In genomic region chr5:145114606-145115473, GRCm38 (mm10) we compare ENCODE assay signal across 9 mouse cellular contexts. TPM values are rescaled to one million over a fixed set of nuclear protein-coding genes. Genes with fewer than 3 reads are reported as not detected.
A peak's percentile ranks its signal among the peaks of the same experiment; 100 is the strongest.
DNase-seq lines count a peak whose midpoint lies in the region; ATAC-seq lines count a peak whose summit lies in the region.
"Had no signal": no experiment of that assay in that cellular context is flagged by ENCODE, and none has a peak within 500 bp of the region (broad histone marks: within the 10 kb centered on the region; RNA-seq: fewer than 3 reads in every experiment).

No protein-coding gene starts in this region.

- WGBS in forebrain, embryonic 11.5 days, result 20% methylated on average over 38 of the region's 40 CpGs

- H3K9ac ChIP-seq in forebrain, embryonic 11.5 days (ENCODE audit: low read length), result peak overlapping the region; percentile 53; the same call in 1 of the 2 replicates

- H3K4me3 ChIP-seq in forebrain, embryonic 11.5 days (ENCODE audit: low read depth, low read length), result peak overlapping the region; percentile 47

- peak overlapping the region; percentile 68 for H3K4me2 ChIP-seq in forebrain, embryonic 11.5 days (ENCODE audit: low read depth, low read length, severe bottlenecking)

- H3K36me3 ChIP-seq in forebrain, embryonic 11.5 days (ENCODE audit: control insufficient read depth, insufficient read depth, low read length), result no peaks in the 10 kb centered on the region

- H3K9me3 ChIP-seq in forebrain, embryonic 11.5 days (ENCODE audit: control insufficient read depth, low read length), result no peaks in the 10 kb centered on the region

- H3K4me1 ChIP-seq in forebrain, embryonic 11.5 days (replicated peaks; ENCODE audit: control insufficient read depth, insufficient read depth, low read length), result 0 out of 2 replicates have a peak, but pooled peaks cover 4% of the 10 kb centered on the region

- DNase-seq in CD4-positive, CD25-positive, alpha-beta regulatory T cell, adult 2 months (ENCODE audit: low read depth, low spot score), result peak; percentile 65
- peak; percentile 59 for DNase-seq in R1 (ENCODE audit: low read depth, low spot score)
- peak; percentile 63 for DNase-seq in forebrain, embryonic 11.5 days (ENCODE audit: low spot score)
- peak; percentile 81 for DNase-seq in heart, postnatal 25 days (ENCODE audit: low spot score)
- peak; percentile 72 to 79 for DNase-seq in kidney, postnatal 4 days
- peak; percentile 27 for DNase-seq in spleen, adult 12 weeks (ENCODE audit: low spot score)
- DNase-seq in c-Kit-positive CD71-positive TER-119-positive erythroid progenitor cells, embryonic 14.5 days (ENCODE audit: low spot score), result no peak

- ATAC-seq in forebrain, embryonic 11.5 days (replicated peaks; ENCODE audit: low FRiP score), result no peak
- peak; percentile 56 for ATAC-seq in megakaryocyte-erythroid progenitor cell, adult 5-6 weeks (replicated peaks; ENCODE audit: low FRiP score, low TSS enrichment, poor library complexity, severe bottlenecking)

- intact Hi-C loops in heart, postnatal 25 days (cut with DNase I), result loop anchor here (2.0 kb wide), 1 partner anchor 32 kb away; the partner anchor contains the start of gene Arpc1a

- no peak overlapping the region for H3K27ac ChIP-seq in forebrain, embryonic 11.5 days (ENCODE audit: low read depth, low read length)

- H3K27me3 ChIP-seq in forebrain, embryonic 11.5 days (ENCODE audit: control insufficient read depth, insufficient read depth, low read length), result peaks cover 9% of the 10 kb centered on the region; the same call in 1 of the 2 replicates

RNA-seq across cellular contexts. Expression of gene Arpc1b, which starts 0.8 kb away (rescaled TPM):
- 51.2 and 62.8 TPM in 2 replicates for polyA plus RNA-seq in forebrain, embryonic 11.5 days (2014; fragmentation: Nextera tagmentation; extraction: Ambion mirVana)
- total RNA-seq in heart, postnatal 25 days (2021), result 10 to 100 TPM; 75.3 to 85.4 TPM
- 54.0 and 68.8 TPM in 2 replicates for total RNA-seq in megakaryocyte-erythroid progenitor cell, adult 5-6 weeks (2014; fragmentation: Nextera tagmentation)
- total RNA-seq in megakaryocyte-erythroid progenitor cell, adult 5-6 weeks (2017), result 23.7 and 35.9 TPM in 2 replicates

RNA-seq across cellular contexts. Expression of gene Pdap1, which starts 25.2 kb away (rescaled TPM):
- 135 and 136 TPM in 2 replicates for polyA plus RNA-seq in forebrain, embryonic 11.5 days (2014; fragmentation: Nextera tagmentation; extraction: Ambion mirVana)
- total RNA-seq in heart, postnatal 25 days (2021), result 10 to 100 TPM; 37.8 to 40.3 TPM
- 90.0 and 173 TPM in 2 replicates for total RNA-seq in megakaryocyte-erythroid progenitor cell, adult 5-6 weeks (2014; fragmentation: Nextera tagmentation)
- 333 and 358 TPM in 2 replicates for total RNA-seq in megakaryocyte-erythroid progenitor cell, adult 5-6 weeks (2017)

RNA-seq across cellular contexts. Expression of gene Bud31, which starts 25.3 kb away (rescaled TPM):
- 252 and 253 TPM in 2 replicates for polyA plus RNA-seq in forebrain, embryonic 11.5 days (2014; fragmentation: Nextera tagmentation; extraction: Ambion mirVana)
- total RNA-seq in heart, postnatal 25 days (2021), result 10 to 100 TPM; 53.5 to 62.6 TPM
- total RNA-seq in megakaryocyte-erythroid progenitor cell, adult 5-6 weeks (2014; fragmentation: Nextera tagmentation), result 141 and 226 TPM in 2 replicates
- total RNA-seq in megakaryocyte-erythroid progenitor cell, adult 5-6 weeks (2017), result 255 and 296 TPM in 2 replicates

RNA-seq across cellular contexts. Expression of gene Kpna7, which starts 31.0 kb away (rescaled TPM):
- not detected in 2 replicates for polyA plus RNA-seq in forebrain, embryonic 11.5 days (2014; fragmentation: Nextera tagmentation; extraction: Ambion mirVana)
- not detected for total RNA-seq in heart, postnatal 25 days (2021)
- not detected in 2 replicates for total RNA-seq in megakaryocyte-erythroid progenitor cell, adult 5-6 weeks (2014; fragmentation: Nextera tagmentation)
- not detected in 2 replicates for total RNA-seq in megakaryocyte-erythroid progenitor cell, adult 5-6 weeks (2017)
- total RNA-seq: layer of hippocampus, postnatal 14 days had no signal

RNA-seq across cellular contexts. Expression of gene Arpc1a, which starts 31.2 kb away (rescaled TPM):
- polyA plus RNA-seq in forebrain, embryonic 11.5 days (2014; fragmentation: Nextera tagmentation; extraction: Ambion mirVana), result 145 and 150 TPM in 2 replicates
- total RNA-seq in heart, postnatal 25 days (2021), result 10 to 100 TPM; 56.8 to 68.1 TPM
- 102 and 117 TPM in 2 replicates for total RNA-seq in megakaryocyte-erythroid progenitor cell, adult 5-6 weeks (2014; fragmentation: Nextera tagmentation)
- total RNA-seq in megakaryocyte-erythroid progenitor cell, adult 5-6 weeks (2017), result 90.0 and 94.7 TPM in 2 replicates
